Mouse (Mus musculus) layer of hippocampus, adult 8-10 months (tissue): Measurements from ENCODE around the gene Acp7. TPM values are rescaled to one million over a fixed set of nuclear protein-coding genes. Genes with fewer than 3 reads are reported as not detected.
"Not testable (repeated sequence)": the region's sequence is repeated elsewhere in the genome, so short reads cannot be mapped to it uniquely, and the experiment has no call there.

ENCODE experiments used
- DNase-seq, 2 experiments: peaks; one replicate each; pipeline ENCODE4 v3.0.0; 2022; ENCODE audit warnings: low spot score in 2 of 2
- total RNA-seq, 4 experiments: library from RNA; stranded (reverse); gene quantifications; 2 replicates each; pipeline ENCODE4 v1.2.4; 2022

The Acp7 gene
- total RNA-seq, result 1 to 10 TPM; 2.2 to 3.8 (median 2.4) TPM

- no peak for DNase-seq
Measured at GRCm38 (mm10) chr7:28631073-28631472, at the start of gene Acp7. Acp7 (minus strand) TSS chr7:28631332.

GRCm38 (mm10) chr7:28677624-28678023 is 46.5 kb upstream of the Acp7 start:
- no peak for DNase-seq

GRCm38 (mm10) chr7:28676811-28677541 is 45.8 kb upstream of the Acp7 start:
- DNase-seq, result no peak

GRCm38 (mm10) chr7:28675746-28676145 is 44.6 kb upstream of the Acp7 start:
- DNase-seq, result no peak

GRCm38 (mm10) chr7:28674994-28675393 is 43.9 kb upstream of the Acp7 start:
- no peak for DNase-seq

- DNase-seq, result not testable (repeated sequence)
Measured at GRCm38 (mm10) chr7:28672786-28673185, 41.7 kb upstream of the Acp7 start.

- no peak for DNase-seq
Measured at GRCm38 (mm10) chr7:28672276-28672675, 41.1 kb upstream of the Acp7 start.

- DNase-seq, result no peak
Measured at GRCm38 (mm10) chr7:28671172-28671571, 40.0 kb upstream of the Acp7 start.

GRCm38 (mm10) chr7:28665620-28666579 is 34.8 kb upstream of the Acp7 start:
- peak in 1 of 2 experiments; percentile 6 for DNase-seq

GRCm38 (mm10) chr7:28656430-28656829 is 25.3 kb upstream of the Acp7 start:
- no peak for DNase-seq

GRCm38 (mm10) chr7:28651157-28651556 is 20.0 kb upstream of the Acp7 start:
- DNase-seq, result no peak

- no peak for DNase-seq
Measured at GRCm38 (mm10) chr7:28647016-28647415, 15.9 kb upstream of the Acp7 start.

- DNase-seq, result no peak
Measured at GRCm38 (mm10) chr7:28645947-28646475, 14.9 kb upstream of the Acp7 start.

- no peak for DNase-seq
Measured at GRCm38 (mm10) chr7:28645366-28645765, 14.2 kb upstream of the Acp7 start.

- DNase-seq, result no peak
Measured at GRCm38 (mm10) chr7:28641546-28641945, 10.4 kb upstream of the Acp7 start.

- peak; percentile 15 to 16 for DNase-seq
Measured at GRCm38 (mm10) chr7:28637511-28637910, 6.4 kb upstream of the Acp7 start.

GRCm38 (mm10) chr7:28634128-28634527 is 3.0 kb upstream of the Acp7 start:
- no peak for DNase-seq

GRCm38 (mm10) chr7:28624791-28625190 is 6.3 kb downstream of the Acp7 start:
- DNase-seq, result no peak

GRCm38 (mm10) chr7:28619098-28619715 is 11.9 kb downstream of the Acp7 start:
- no peak for DNase-seq

- no peak for DNase-seq
Measured at GRCm38 (mm10) chr7:28605951-28606350, 25.2 kb downstream of the Acp7 start.

- DNase-seq, result not testable (repeated sequence)
Measured at GRCm38 (mm10) chr7:28603788-28604187, 27.3 kb downstream of the Acp7 start.

GRCm38 (mm10) chr7:28603136-28603535 is 28.0 kb downstream of the Acp7 start:
- no peak for DNase-seq
